Mouse (Mus musculus): ENCODE data around the gene Leo1.
A peak's percentile ranks its signal among the peaks of the same experiment; 100 is the strongest.
"Not testable (repeated sequence)": the region's sequence is repeated elsewhere in the genome, so short reads cannot be mapped to it uniquely, and the experiment has no call there.

Leo1 gene

GRCm38 (mm10) chr9:75467581-75467980, 26.3 kb downstream of the Leo1 start:
- peak; percentile 82 for DNase-seq (ENCODE audit: low read depth, low spot score)

- peak; percentile 99 for DNase-seq (ENCODE audit: low read depth, low spot score)
Observed at GRCm38 (mm10) chr9:75468297-75468696, 27.0 kb downstream of the Leo1 start.

- DNase-seq (ENCODE audit: low read depth, low spot score): no peak
Observed at GRCm38 (mm10) chr9:75477212-75477611, 35.9 kb downstream of the Leo1 start.

- DNase-seq (ENCODE audit: low read depth, low spot score): no peak
Observed at GRCm38 (mm10) chr9:75479106-75479725, 37.9 kb downstream of the Leo1 start.

- DNase-seq (ENCODE audit: low read depth, low spot score): no peak
Observed at GRCm38 (mm10) chr9:75480536-75481075, 39.3 kb downstream of the Leo1 start.

GRCm38 (mm10) chr9:75485231-75485630, 43.9 kb downstream of the Leo1 start:
- DNase-seq (ENCODE audit: low read depth, low spot score): no peak

GRCm38 (mm10) chr9:75488255-75488654, 46.9 kb downstream of the Leo1 start:
- not testable (repeated sequence) for DNase-seq (ENCODE audit: low read depth, low spot score)

GRCm38 (mm10) chr9:75494407-75495005, 53.2 kb downstream of the Leo1 start:
- DNase-seq (ENCODE audit: low read depth, low spot score): no peak

GRCm38 (mm10) chr9:75495945-75496344, 54.6 kb downstream of the Leo1 start:
- DNase-seq (ENCODE audit: low read depth, low spot score): no peak

GRCm38 (mm10) chr9:75498571-75498970, 57.2 kb downstream of the Leo1 start:
- no peak for DNase-seq (ENCODE audit: low read depth, low spot score)

- no peak for DNase-seq (ENCODE audit: low read depth, low spot score)
Observed at GRCm38 (mm10) chr9:75504311-75504710, 63.0 kb downstream of the Leo1 start.

- no peak for DNase-seq (ENCODE audit: low read depth, low spot score)
Observed at GRCm38 (mm10) chr9:75511236-75511939, 70.1 kb downstream of the Leo1 start.

- DNase-seq (ENCODE audit: low read depth, low spot score): peak; percentile 81
Observed at GRCm38 (mm10) chr9:75515464-75516113, 74.3 kb downstream of the Leo1 start.
